Mouse (Mus musculus) monocyte, adult 59 days (primary cell): ENCODE results near the gene Usp17la. TPM values are rescaled to one million over a fixed set of nuclear protein-coding genes. Genes with fewer than 3 reads are reported as not detected.

Experiments used
- total RNA-seq, 2 experiments: library from RNA; stranded (reverse); gene quantifications; one replicate each; pipeline ENCODE4 v1.2.4; 2023

The Usp17la gene
- total RNA-seq = not detected

DNA sequence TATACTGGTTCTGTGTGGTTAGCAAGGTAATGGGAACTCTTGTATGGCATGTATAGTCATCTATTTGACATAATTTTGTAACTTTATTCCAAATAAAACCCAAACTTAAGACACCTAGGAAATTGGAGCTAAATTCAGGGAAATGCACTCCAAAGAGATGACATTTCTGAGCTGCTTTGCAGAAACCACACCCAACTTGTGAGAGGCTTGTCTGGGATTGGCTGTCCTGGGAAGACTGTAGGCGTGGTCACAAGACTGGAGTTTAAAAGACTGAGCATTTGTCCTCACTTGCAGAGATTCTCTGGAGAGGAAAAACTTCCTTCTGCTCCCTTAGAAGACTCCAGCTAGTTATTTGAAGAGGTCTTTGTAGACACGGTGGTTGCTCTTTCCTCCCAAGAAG, at the start of gene Usp17la:
TSS of gene Usp17la (plus strand) at position 301 of the 400 bp plus-strand sequence.

GRCm38 (mm10) chr7:104842503-104842902, 14.3 kb upstream of the Usp17la start, which contains the start of gene Usp17lb:
TSS of gene Usp17lb (minus strand) at chr7:104842603.

DNA sequence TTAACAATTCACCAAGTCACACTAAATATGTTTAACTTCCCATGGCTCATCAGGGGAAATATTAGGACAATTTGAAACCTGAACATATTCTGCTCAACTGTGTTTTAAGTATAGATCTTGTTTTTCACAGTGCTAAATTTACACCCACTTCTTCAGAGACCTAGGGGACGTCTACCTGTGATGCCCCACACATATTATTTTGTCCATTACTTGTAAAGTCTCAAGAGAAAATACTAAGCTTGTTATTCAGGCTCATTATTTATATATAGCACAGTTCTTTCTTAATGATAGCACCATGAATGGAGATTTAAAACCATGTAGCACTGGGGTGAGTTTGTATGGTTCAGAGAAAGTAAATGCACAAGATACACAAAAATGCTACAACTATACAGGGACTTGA, 20.9 kb downstream of the Usp17la start, which contains the start of gene Olfr665:
TSS of gene Olfr665 (plus strand) at position 301 of the 400 bp plus-strand sequence.

DNA sequence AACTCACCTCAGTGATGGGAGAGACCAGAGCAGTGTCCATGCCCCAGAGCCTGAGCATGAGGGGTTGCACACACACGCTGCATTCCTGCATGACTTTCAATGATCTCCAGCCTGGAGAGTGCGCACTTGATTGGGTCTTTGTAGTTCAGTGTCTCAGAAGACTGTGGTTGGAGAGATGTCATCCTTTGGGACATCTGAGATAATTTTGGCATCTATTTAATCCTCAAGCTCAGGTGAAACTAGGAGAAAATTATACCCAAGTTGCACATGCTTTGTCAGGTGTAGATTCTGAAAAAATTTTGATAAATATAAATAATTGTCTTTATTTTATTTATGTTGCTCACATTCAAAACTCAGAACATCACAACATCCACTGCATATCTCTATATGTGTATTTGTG, 39.0 kb downstream of the Usp17la start, which contains the start of gene Olfr666:
TSS of gene Olfr666 (minus strand) at position 101 of the 400 bp plus-strand sequence.

Other genes starting within 250 kb of the Usp17la start
- not detected for gene Olfr656, start 243.1 kb upstream of the Usp17la start, total RNA-seq
- gene Olfr657, start 232.2 kb upstream of the Usp17la start, total RNA-seq = not detected
- gene Olfr658, start 209.7 kb upstream of the Usp17la start, total RNA-seq = not detected
- not detected for gene Olfr659, start 190.3 kb upstream of the Usp17la start, total RNA-seq
- not detected for gene Olfr661, start 170.5 kb upstream of the Usp17la start, total RNA-seq
- gene Usp17le, start 79.5 kb upstream of the Usp17la start, total RNA-seq = not detected
- gene Usp17lb, start 14.4 kb upstream of the Usp17la start, total RNA-seq = not detected
- gene Olfr665, start 21.0 kb downstream of the Usp17la start, total RNA-seq = not detected
- gene Olfr666, start 38.9 kb downstream of the Usp17la start, total RNA-seq = not detected
- gene Olfr667, start 64.5 kb downstream of the Usp17la start, total RNA-seq = not detected
- gene Olfr668, start 71.0 kb downstream of the Usp17la start, total RNA-seq = not detected
- gene Olfr669, start 77.2 kb downstream of the Usp17la start, total RNA-seq = not detected
- not detected for gene Olfr670, start 105.6 kb downstream of the Usp17la start, total RNA-seq
- gene Olfr671, start 122.1 kb downstream of the Usp17la start, total RNA-seq = not detected
- not detected for gene Olfr672, start 145.0 kb downstream of the Usp17la start, total RNA-seq
- not detected for gene Olfr675, start 171.5 kb downstream of the Usp17la start, total RNA-seq
- gene Olfr676, start 175.7 kb downstream of the Usp17la start, total RNA-seq = not detected
- gene Olfr677, start 194.4 kb downstream of the Usp17la start, total RNA-seq = not detected
- gene Olfr678, start 207.5 kb downstream of the Usp17la start, total RNA-seq = not detected
- gene Olfr679, start 224.2 kb downstream of the Usp17la start, total RNA-seq = not detected
- gene Olfr680-ps1, start 235.8 kb downstream of the Usp17la start, total RNA-seq = not detected